Comparison of ENCODE assay signal across 16 mouse cellular contexts in genomic region chr17:59848853-59849252, GRCm38 (mm10).
A peak's percentile ranks its signal among the peaks of the same experiment; 100 is the strongest.
DNase-seq lines count a peak whose midpoint lies in the region; ATAC-seq lines count a peak whose summit lies in the region.
"Had no signal": no experiment of that assay in that cellular context is flagged by ENCODE, and none has a peak within 500 bp of the region (broad histone marks: within the 10 kb centered on the region; RNA-seq: fewer than 3 reads in every experiment).

No protein-coding gene starts in this region.

- H3K9me3 ChIP-seq in forebrain, embryonic 13.5 days (replicated peaks) = no peaks in the 10 kb centered on the region
- H3K9me3 ChIP-seq in forebrain, embryonic 12.5 days = no peaks in the 10 kb centered on the region
- H3K9me3 ChIP-seq in midbrain, embryonic 12.5 days = no peaks in the 10 kb centered on the region
- no peaks in the 10 kb centered on the region for H3K9me3 ChIP-seq in midbrain, embryonic 10.5 days (replicated peaks)
- H3K9me3 ChIP-seq in hindbrain, embryonic 14.5 days (ENCODE audit: control insufficient read depth, low read length) = no peaks in the 10 kb centered on the region
- H3K9me3 ChIP-seq in neural tube, embryonic 15.5 days (replicated peaks) = no peaks in the 10 kb centered on the region
- H3K9me3 ChIP-seq: heart, embryonic 12.5 days had no signal

- ATAC-seq in forebrain, embryonic 13.5 days = peak; percentile 44; the same call in 1 of the 2 replicates
- ATAC-seq in forebrain, embryonic 12.5 days (ENCODE audit: low FRiP score) = no peak
- ATAC-seq in midbrain, embryonic 12.5 days (ENCODE audit: low FRiP score, low read depth) = 0 out of 2 replicates have a peak, but pooled peaks have one; percentile 27
- ATAC-seq in hindbrain, embryonic 14.5 days (ENCODE audit: low FRiP score) = peak; percentile 70; the same call in 1 of the 2 replicates
- ATAC-seq in neural tube, embryonic 15.5 days (ENCODE audit: low FRiP score) = peak; percentile 66

- WGBS in forebrain, embryonic 13.5 days = 68% methylated on average over 3 of the region's 3 CpGs
- WGBS in forebrain, embryonic 12.5 days = 79% methylated on average over 3 of the region's 3 CpGs
- WGBS in midbrain, embryonic 12.5 days = 65% methylated on average over 3 of the region's 3 CpGs
- 77% methylated on average over 3 of the region's 3 CpGs for WGBS in midbrain, embryonic 10.5 days
- WGBS in hindbrain, embryonic 14.5 days = 42% methylated on average over 3 of the region's 3 CpGs
- 35% methylated on average over 3 of the region's 3 CpGs for WGBS in neural tube, embryonic 15.5 days

- H3K4me1 ChIP-seq in forebrain, embryonic 13.5 days = no peaks in the 10 kb centered on the region
- no peaks in the 10 kb centered on the region for H3K4me1 ChIP-seq in forebrain, embryonic 12.5 days
- no peaks in the 10 kb centered on the region for H3K4me1 ChIP-seq in midbrain, embryonic 12.5 days
- no peaks in the 10 kb centered on the region for H3K4me1 ChIP-seq in midbrain, embryonic 10.5 days
- H3K4me1 ChIP-seq in hindbrain, embryonic 14.5 days (replicated peaks; ENCODE audit: control insufficient read depth, insufficient read depth, low read length) = no peaks in the 10 kb centered on the region
- no peaks in the 10 kb centered on the region for H3K4me1 ChIP-seq in neural tube, embryonic 15.5 days
- H3K4me1 ChIP-seq: heart, embryonic 12.5 days had no signal

- H3K36me3 ChIP-seq in forebrain, embryonic 13.5 days (ENCODE audit: poor library complexity, severe bottlenecking) = no peaks in the 10 kb centered on the region
- no peaks in the 10 kb centered on the region for H3K36me3 ChIP-seq in forebrain, embryonic 12.5 days (replicated peaks)
- no peaks in the 10 kb centered on the region for H3K36me3 ChIP-seq in midbrain, embryonic 12.5 days
- H3K36me3 ChIP-seq in midbrain, embryonic 10.5 days = no peaks in the 10 kb centered on the region
- no peaks in the 10 kb centered on the region for H3K36me3 ChIP-seq in hindbrain, embryonic 14.5 days (replicated peaks; ENCODE audit: control insufficient read depth, insufficient read depth)
- H3K36me3 ChIP-seq in neural tube, embryonic 15.5 days = no peaks in the 10 kb centered on the region
- H3K36me3 ChIP-seq: heart, embryonic 12.5 days had no signal

- H3K27ac ChIP-seq in forebrain, embryonic 13.5 days = no peak overlapping the region
- H3K27ac ChIP-seq in forebrain, embryonic 12.5 days = no peak overlapping the region
- no peak overlapping the region for H3K27ac ChIP-seq in midbrain, embryonic 12.5 days (replicated peaks)
- H3K27ac ChIP-seq in midbrain, embryonic 10.5 days (replicated peaks) = no peak overlapping the region
- no peak overlapping the region for H3K27ac ChIP-seq in hindbrain, embryonic 14.5 days
- H3K27ac ChIP-seq in neural tube, embryonic 15.5 days (replicated peaks) = 0 out of 2 replicates have a peak overlapping the region, but pooled peaks have one; percentile 0
- H3K27ac ChIP-seq: liver, embryonic 14.5 days had no signal

- no peak overlapping the region for H3K9ac ChIP-seq in forebrain, embryonic 13.5 days
- H3K9ac ChIP-seq in forebrain, embryonic 12.5 days = no peak overlapping the region
- H3K9ac ChIP-seq in midbrain, embryonic 12.5 days (replicated peaks) = no peak overlapping the region
- H3K9ac ChIP-seq in hindbrain, embryonic 14.5 days = no peak overlapping the region
- H3K9ac ChIP-seq in neural tube, embryonic 15.5 days (replicated peaks) = no peak overlapping the region
- H3K9ac ChIP-seq: heart, embryonic 12.5 days; liver, embryonic 14.5 days had no signal

- DNase-seq in midbrain, embryonic 10.5 days (ENCODE audit: low spot score) = no peak
- peak; percentile 59 for DNase-seq in hindbrain, embryonic 14.5 days (ENCODE audit: low spot score)
- no peak for DNase-seq in heart, adult 18-20 months
- no peak for DNase-seq in cerebellum, adult 9-10 months
- DNase-seq: B cell, adult 2 months; gastrocnemius, postnatal 14 days; heart, postnatal 4 days; kidney, adult 18-20 months; lung, postnatal 10 days; right cerebral cortex, postnatal 25 days had no signal

- H3K4me2 ChIP-seq in forebrain, embryonic 13.5 days = no peak overlapping the region
- H3K4me2 ChIP-seq in forebrain, embryonic 12.5 days = no peak overlapping the region
- no peak overlapping the region for H3K4me2 ChIP-seq in midbrain, embryonic 12.5 days (replicated peaks)
- no peak overlapping the region for H3K4me2 ChIP-seq in hindbrain, embryonic 14.5 days (replicated peaks)
- no peak overlapping the region for H3K4me2 ChIP-seq in neural tube, embryonic 15.5 days
- H3K4me2 ChIP-seq: heart, embryonic 12.5 days had no signal

- no peaks in the 10 kb centered on the region for H3K27me3 ChIP-seq in forebrain, embryonic 13.5 days
- H3K27me3 ChIP-seq in forebrain, embryonic 12.5 days = no peaks in the 10 kb centered on the region
- H3K27me3 ChIP-seq in midbrain, embryonic 12.5 days = no peaks in the 10 kb centered on the region
- H3K27me3 ChIP-seq in midbrain, embryonic 10.5 days (ENCODE audit: low read depth, poor library complexity, severe bottlenecking) = no peaks in the 10 kb centered on the region
- H3K27me3 ChIP-seq in hindbrain, embryonic 14.5 days (ENCODE audit: control insufficient read depth, insufficient read depth, low read length) = no peaks in the 10 kb centered on the region
- H3K27me3 ChIP-seq in neural tube, embryonic 15.5 days (replicated peaks) = no peaks in the 10 kb centered on the region
- H3K27me3 ChIP-seq: heart, embryonic 12.5 days had no signal

- no peak overlapping the region for H3K4me3 ChIP-seq in forebrain, embryonic 13.5 days
- no peak overlapping the region for H3K4me3 ChIP-seq in forebrain, embryonic 12.5 days (replicated peaks)
- no peak overlapping the region for H3K4me3 ChIP-seq in midbrain, embryonic 12.5 days
- no peak overlapping the region for H3K4me3 ChIP-seq in midbrain, embryonic 10.5 days
- no peak overlapping the region for H3K4me3 ChIP-seq in hindbrain, embryonic 14.5 days (replicated peaks; ENCODE audit: low read length)
- H3K4me3 ChIP-seq in neural tube, embryonic 15.5 days (replicated peaks) = no peak overlapping the region
- H3K4me3 ChIP-seq: heart, embryonic 12.5 days had no signal
